Mouse (Mus musculus) stomach, postnatal 0 days (tissue): ENCODE results near the gene Serpinb1a.

ENCODE experiments used
- CTCF ChIP-seq: IDR thresholded peaks from 2 replicates; pipeline ENCODE4 v1.5.1; 2016; ENCODE audit warnings: antibody characterized with exemption, low read depth, mild to moderate bottlenecking, moderate library complexity
- EP300 ChIP-seq: optimal IDR thresholded peaks from 2 replicates; pipeline ENCODE3; 2016; ENCODE audit warnings: antibody characterized with exemption

DNA sequence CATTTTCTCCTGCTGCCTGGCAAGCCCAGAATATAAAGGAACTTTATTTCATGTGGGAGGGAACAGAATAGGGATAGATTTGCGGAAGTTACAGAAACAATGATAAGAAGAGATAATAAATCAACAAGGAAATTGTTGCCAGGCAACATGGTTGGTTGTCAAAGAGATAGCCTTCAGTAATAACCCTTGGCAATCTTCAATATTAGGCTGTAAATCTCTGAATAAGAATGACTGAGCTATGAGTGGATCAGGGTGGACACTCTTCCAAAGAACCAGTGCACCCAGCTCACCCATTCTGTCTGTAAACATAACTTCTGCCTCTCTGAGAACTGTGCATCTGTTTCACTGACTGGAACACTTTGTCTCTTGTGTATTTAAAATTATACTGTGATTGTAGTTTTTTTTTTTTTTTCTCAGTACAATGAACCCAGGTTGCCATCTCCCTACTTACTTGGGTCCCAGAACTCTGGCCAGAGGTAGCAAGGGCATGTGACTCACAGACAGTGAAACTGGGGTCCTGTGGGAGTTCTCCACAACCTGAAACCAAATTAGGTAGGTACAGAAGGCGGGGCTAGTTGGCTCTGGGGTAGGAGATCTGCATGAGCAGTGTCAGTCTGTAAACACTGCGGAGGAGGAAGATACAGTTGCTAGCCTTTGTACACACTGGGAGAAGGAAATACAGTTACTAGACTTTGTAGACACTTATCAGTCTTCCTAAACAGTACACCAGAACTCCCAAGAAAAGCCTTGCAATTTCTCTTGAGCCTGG is 19.3 kb downstream of the Serpinb1a start:
- TF ChIP-seq CTCF (no peak), EP300 (no peak)
